Mouse (Mus musculus) left cerebral cortex, adult 11 months (tissue): ENCODE data around the gene Wnt10b.

Experiments
- DNase-seq: peaks from one replicate; pipeline ENCODE4 v3.0.0; 2022; ENCODE audit warnings: low spot score

Gene Wnt10b

DNA sequence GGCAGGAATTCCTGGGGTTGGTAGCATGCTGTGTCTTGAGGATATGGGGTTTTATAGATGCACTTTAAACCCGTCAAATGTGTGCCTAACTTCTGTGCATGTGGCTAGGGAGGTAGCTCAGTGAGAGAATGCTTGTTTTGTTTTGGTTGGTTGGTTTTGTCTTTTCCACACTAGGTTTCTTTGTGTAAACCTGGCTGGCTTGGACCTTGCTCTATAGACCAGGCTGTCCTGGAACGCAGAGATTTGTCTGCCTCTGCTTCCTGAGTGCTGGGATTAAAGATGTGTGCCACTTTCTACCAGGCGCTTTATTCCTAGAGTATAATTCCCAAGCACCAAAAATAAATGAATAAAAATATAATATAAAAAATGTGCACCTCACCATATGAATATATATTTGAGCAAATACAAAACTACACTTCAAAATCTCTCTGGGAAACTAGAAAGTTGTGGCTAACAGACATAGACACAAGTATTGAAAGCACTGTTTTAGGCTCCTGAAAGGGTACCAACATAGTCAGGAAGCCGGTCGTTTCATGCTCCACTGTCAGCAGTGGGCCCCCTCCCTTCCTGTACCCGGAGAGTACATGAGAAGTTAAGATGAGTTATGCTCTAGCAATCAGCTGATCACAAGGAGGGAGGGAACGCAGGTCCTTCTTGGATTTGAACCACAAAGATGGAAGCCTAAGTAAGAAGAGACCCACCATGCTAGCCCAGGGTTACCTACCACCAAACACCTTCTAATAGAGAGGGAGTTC, 48.0 kb downstream of the Wnt10b start:
- no peak for DNase-seq

DNA sequence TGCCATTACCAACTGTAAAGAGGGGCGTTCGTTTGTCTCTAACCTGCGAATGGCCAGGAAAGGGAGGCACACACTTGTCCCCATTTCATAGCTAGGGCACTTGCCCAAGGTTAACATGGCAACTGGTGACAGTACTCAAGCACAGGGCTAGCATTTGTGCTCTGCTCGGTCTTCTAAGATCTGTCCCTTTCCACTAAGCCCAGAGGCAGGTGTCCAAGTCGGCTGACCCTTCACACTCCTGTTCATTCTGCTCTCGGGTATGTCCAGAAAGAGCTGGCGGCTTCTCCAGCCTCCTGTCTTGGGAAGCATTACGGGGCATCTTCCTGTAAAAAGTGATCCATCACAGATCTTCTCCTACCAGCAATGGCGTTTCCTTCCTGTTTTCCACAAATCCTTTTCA, 49.6 kb downstream of the Wnt10b start:
- no peak for DNase-seq

DNA sequence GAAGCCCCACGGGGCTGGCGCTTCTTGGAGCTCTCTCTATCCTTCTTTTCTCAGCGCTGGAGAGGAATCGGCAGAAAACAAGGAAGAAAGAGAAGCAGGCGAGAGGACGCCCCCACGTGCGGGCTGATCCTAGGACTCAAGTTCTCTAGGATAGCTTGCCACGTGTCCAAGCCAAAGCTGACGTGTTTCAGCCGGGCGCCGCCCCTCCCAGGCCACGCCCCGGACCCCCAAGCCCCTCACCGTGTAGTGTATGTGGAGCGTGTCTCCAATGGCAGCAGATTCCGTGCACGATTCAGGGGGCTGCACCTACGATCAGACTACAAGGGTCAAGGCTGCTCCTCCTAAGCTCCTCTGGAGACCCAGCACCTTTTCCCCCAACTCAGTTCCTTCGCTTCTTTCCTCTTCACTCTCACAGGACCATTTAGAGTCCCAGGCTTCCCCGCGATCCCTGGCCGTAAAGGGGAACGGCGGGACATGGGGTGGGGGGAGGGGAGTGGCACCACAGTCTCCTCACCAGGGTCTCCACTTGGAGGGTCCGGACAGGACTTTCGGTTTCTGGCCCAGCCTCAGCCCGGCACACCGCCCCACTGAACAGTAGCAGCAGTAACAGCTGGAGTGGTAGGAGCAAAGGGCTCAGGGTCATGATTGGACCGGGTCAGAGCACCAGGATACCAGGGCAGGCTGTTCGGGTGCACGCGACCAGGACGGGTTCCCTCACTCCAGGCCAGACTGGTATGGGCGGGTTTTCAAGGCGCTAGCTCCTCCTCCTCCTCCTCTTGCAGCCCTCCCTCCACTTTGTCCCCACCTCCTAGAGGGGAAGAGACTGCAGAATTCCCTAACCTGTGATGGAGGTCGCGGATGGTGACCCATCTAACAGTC, 50.3 kb downstream of the Wnt10b start, which contains the start of gene Fkbp11:
TSS of gene Fkbp11 (minus strand) at position 756 of the 879 bp plus-strand sequence.
- no peak for DNase-seq

DNA sequence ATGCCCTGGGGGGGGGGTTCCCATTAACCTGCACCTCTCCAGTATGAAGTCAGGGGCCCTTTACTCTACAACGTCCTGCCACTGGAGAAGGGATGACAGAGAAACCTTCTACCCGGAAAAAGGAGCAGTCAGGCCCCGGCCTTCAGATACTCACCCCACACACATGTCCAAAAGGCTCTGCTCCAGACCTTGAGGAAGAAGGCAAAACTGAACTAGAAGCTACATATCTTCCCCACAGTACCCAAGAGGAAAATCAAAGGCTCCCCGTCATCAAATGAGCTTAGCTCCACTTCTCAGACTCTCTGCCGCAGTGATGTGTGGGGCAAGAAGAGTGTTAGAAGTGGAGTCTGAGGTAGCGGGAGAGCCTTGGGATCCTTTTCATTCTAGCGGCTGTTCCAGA, 51.2 kb downstream of the Wnt10b start:
- no peak for DNase-seq

DNA sequence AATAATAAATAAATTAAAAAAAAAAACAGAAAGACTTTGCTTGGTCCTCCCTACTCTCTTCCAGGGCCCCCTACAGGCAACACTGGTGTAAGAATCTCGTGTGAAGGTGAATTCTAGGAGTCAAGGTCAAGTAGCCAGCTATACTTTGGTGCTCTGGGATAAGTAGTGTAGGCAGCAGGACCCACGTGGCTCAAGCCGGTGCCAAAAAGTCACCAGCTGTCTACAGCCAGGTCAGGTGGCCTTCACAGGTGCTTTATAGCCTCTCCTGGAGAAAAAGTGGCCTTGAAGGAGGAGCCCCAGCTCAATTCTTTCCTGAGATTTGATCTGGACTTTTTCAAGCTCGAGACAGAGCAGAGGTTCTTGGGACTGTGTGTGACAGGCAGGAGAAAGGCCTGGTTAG, 51.9 kb downstream of the Wnt10b start:
- DNase-seq = no peak

DNA sequence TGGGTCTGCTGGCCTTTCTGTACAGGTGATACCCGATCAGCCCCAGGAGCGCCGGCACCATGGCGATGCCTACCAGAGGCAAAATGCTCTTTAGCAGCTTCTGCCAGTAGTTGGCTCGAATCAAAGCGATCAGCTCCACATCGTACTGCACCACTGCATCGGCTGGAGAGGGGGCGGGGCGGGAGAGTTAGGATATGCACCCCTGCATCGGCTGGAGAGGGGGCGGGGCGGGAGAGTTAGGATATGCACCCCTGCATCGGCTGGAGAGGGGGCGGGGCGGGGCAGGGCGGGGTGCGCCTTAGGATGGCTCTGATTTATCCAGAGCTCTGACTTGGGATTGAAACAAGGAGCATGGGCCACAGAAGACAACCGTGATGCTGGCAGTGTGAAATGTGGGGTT, 53.5 kb downstream of the Wnt10b start:
- no peak for DNase-seq

DNA sequence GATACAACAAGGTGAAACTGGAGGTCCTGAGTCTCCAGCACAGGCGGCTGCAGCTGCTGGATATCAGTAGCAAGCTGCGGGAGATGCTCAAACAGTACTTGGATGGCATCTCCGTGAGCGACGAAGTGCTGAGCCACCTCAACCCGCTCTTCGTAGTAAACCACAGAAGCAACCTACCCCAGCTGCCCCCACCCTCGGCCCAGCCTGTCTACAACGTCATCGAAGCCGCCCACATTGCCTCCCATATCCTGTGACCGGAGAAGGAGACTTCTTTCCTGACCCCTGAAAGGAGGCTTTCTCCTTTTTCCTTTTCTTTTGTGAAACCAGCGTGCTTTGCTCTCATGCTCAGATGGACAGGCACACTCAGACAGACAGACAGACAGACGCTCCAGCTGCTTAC, 55.1 kb downstream of the Wnt10b start:
- DNase-seq = no peak

DNA sequence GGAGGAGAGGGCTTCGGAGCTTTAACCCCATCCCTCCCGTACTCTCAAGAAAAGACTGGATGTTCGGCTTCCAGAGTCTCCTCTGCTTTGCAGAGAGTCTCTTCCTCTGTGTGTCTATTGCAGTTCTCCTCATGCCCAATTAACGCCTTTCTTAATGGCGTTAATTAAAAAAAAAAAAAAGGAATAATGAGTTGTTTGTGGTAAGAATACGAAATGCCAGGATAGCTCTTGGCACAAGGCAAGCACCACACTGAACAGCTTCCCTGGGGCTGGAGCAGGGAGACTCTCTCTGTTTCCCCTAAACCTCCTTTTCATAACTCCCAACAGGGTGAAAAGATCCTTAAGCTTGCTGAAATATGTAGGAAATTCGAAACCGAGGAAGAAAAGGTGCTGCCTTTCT, 55.8 kb downstream of the Wnt10b start:
- no peak for DNase-seq
